Mouse (Mus musculus): ENCODE results near the gene Utrn. TPM values are rescaled to one million over a fixed set of nuclear protein-coding genes. Genes with fewer than 3 reads are reported as not detected.

Gene Utrn
- total RNA-seq, 2 experiments from 2014 or later: 37.1 to 44.7 TPM

- intact Hi-C loops (cut with DNase I; ENCODE audit: low total_unique reads): no loop called here
- DNase-seq: no peak
These were observed 6.2 kb upstream of the Utrn start for GRCm38 (mm10) chr10:12875410-12875809.

GRCm38 (mm10) chr10:12874577-12875277, 5.6 kb upstream of the Utrn start:
- no peak for DNase-seq
- intact Hi-C loops (cut with DNase I; ENCODE audit: low total_unique reads): no loop called here

GRCm38 (mm10) chr10:12869846-12870245, 681 bp upstream of the Utrn start:
- DNase-seq: no peak
- intact Hi-C loops (cut with DNase I; ENCODE audit: low total_unique reads): no loop called here

GRCm38 (mm10) chr10:12868189-12869028, 756 bp downstream of the Utrn start:
- peak; percentile 79 for DNase-seq
- intact Hi-C loops (cut with DNase I; ENCODE audit: low total_unique reads): no loop called here

GRCm38 (mm10) chr10:12867733-12868188, 1.4 kb downstream of the Utrn start:
- intact Hi-C loops (cut with DNase I; ENCODE audit: low total_unique reads): no loop called here
- no peak for DNase-seq

- intact Hi-C loops (cut with DNase I; ENCODE audit: low total_unique reads): no loop called here
- peak; percentile 43 for DNase-seq
These were observed 2.0 kb downstream of the Utrn start for GRCm38 (mm10) chr10:12866971-12867732.

- intact Hi-C loops (cut with DNase I; ENCODE audit: low total_unique reads): no loop called here
- no peak for DNase-seq
These were observed 4.0 kb downstream of the Utrn start for GRCm38 (mm10) chr10:12865201-12865600.

- intact Hi-C loops (cut with DNase I; ENCODE audit: low total_unique reads): no loop called here
- DNase-seq: no peak
These were observed 5.6 kb downstream of the Utrn start for GRCm38 (mm10) chr10:12863581-12863980.

GRCm38 (mm10) chr10:12862047-12862446, 7.1 kb downstream of the Utrn start:
- intact Hi-C loops (cut with DNase I; ENCODE audit: low total_unique reads): no loop called here
- DNase-seq: no peak

GRCm38 (mm10) chr10:12861381-12861780, 7.8 kb downstream of the Utrn start:
- DNase-seq: no peak
- intact Hi-C loops (cut with DNase I; ENCODE audit: low total_unique reads): no loop called here

- DNase-seq: no peak
- intact Hi-C loops (cut with DNase I; ENCODE audit: low total_unique reads): no loop called here
These were observed 8.4 kb downstream of the Utrn start for GRCm38 (mm10) chr10:12860765-12861164.

GRCm38 (mm10) chr10:12860331-12860730, 8.8 kb downstream of the Utrn start:
- intact Hi-C loops (cut with DNase I; ENCODE audit: low total_unique reads): no loop called here
- no peak for DNase-seq

- intact Hi-C loops (cut with DNase I; ENCODE audit: low total_unique reads): no loop called here
- DNase-seq: no peak
These were observed 11.1 kb downstream of the Utrn start for GRCm38 (mm10) chr10:12858017-12858416.

- intact Hi-C loops (cut with DNase I; ENCODE audit: low total_unique reads): no loop called here
- DNase-seq: no peak
These were observed 14.9 kb downstream of the Utrn start for GRCm38 (mm10) chr10:12854298-12854697.

GRCm38 (mm10) chr10:12853776-12854175, 15.4 kb downstream of the Utrn start:
- DNase-seq: no peak
- intact Hi-C loops (cut with DNase I; ENCODE audit: low total_unique reads): no loop called here

GRCm38 (mm10) chr10:12853196-12853620, 16.0 kb downstream of the Utrn start:
- no peak for DNase-seq
- intact Hi-C loops (cut with DNase I; ENCODE audit: low total_unique reads): no loop called here

- intact Hi-C loops (cut with DNase I; ENCODE audit: low total_unique reads): no loop called here
- DNase-seq: no peak
These were observed 16.6 kb downstream of the Utrn start for GRCm38 (mm10) chr10:12852416-12853195.

- intact Hi-C loops (cut with DNase I; ENCODE audit: low total_unique reads): no loop called here
- DNase-seq: no peak
These were observed 18.2 kb downstream of the Utrn start for GRCm38 (mm10) chr10:12850781-12851471.
